Mouse (Mus musculus): ENCODE measurements around the gene Plch1. TPM values are rescaled to one million over a fixed set of nuclear protein-coding genes. Genes with fewer than 3 reads are reported as not detected.

Gene Plch1
- polyA plus RNA-seq, 1 experiment = not detected

DNA sequence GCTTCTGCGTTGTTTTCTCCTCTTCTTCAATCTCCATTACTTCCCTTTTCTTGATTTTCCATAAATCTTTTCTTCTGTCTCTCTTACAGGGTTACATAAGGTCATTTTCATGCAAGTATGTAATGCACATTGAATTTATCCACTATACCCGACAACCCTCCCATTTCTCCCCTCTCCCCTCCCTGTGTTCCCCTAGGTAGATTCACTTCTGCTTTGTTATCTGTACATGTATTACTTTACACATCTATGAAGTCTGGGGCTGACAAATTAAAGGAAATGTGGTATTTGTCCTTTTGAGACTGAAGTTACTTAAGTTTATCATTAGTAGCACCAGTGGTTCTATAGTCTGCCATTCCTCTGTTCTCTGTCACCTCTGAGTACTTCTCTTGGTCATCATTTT lies 18.2 kb downstream of the Plch1 start:
- no peak for TF ChIP-seq GATA1 (IDR thresholded peaks at IDR 0.05; ENCODE audit: low read length)

DNA sequence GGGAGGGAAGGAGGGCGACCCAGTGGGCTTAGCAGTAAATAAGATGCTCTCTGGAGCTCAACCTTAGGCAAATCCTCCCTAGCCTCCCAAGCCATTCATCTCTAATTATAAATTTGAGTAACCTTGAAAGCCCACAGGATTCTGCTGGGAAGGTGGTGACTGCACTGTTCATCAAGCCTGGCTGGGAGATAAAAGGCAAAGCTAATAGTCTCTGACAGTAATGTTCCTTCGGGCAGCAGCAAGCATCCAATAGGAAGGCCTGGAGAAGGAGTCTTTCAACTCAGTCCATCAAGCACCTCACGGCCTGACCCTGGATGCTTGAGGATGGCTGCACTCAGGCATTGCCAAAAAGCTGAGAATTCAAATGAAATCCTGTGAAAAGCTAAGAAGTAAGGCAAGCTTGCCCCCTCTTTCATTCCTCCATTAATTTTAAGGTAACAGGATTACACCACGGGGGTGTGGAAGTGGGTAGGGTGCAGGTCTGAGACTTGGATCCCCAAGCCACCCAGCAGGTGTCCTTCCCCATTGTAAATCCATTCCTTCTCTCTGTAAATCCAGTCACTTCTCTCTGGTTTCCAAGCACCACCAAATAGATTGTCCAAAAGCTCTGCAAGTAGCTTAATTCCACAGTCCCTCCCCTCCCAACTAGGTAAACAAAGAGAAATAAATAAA lies 20.1 kb downstream of the Plch1 start:
- no peak for TF ChIP-seq GATA1 (IDR thresholded peaks at IDR 0.05; ENCODE audit: low read length)

GRCm38 (mm10) chr3:63872818-63873217 lies 26.5 kb downstream of the Plch1 start:
- TF ChIP-seq GATA1 (IDR thresholded peaks at IDR 0.05; ENCODE audit: low read length) = no peak

GRCm38 (mm10) chr3:63871249-63871648 lies 28.0 kb downstream of the Plch1 start:
- TF ChIP-seq GATA1 (IDR thresholded peaks at IDR 0.05; ENCODE audit: low read length) = no peak

DNA sequence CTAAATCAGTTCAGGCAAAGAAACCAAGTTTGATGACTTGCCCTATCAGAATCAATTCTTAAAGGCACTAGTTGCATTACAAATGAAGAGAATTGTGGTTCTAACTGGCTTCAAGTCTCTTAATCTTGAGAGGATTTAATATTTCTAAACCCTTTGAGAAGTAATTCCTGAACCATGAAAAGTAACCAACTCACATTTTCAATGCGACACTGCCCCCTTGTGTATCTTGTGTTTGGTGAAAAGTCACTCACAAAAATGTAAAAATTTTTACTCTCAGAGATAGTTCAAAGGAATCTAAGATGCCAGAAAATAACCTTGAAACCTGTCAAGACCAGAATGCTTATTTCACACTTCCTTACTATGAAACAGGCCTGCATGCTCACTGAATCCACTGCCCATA lies 31.0 kb downstream of the Plch1 start:
- TF ChIP-seq GATA1 (IDR thresholded peaks at IDR 0.05; ENCODE audit: low read length) = no peak

- no peak for TF ChIP-seq GATA1 (IDR thresholded peaks at IDR 0.05; ENCODE audit: low read length)
These were observed 34.2 kb downstream of the Plch1 start for GRCm38 (mm10) chr3:63865069-63865468.

DNA sequence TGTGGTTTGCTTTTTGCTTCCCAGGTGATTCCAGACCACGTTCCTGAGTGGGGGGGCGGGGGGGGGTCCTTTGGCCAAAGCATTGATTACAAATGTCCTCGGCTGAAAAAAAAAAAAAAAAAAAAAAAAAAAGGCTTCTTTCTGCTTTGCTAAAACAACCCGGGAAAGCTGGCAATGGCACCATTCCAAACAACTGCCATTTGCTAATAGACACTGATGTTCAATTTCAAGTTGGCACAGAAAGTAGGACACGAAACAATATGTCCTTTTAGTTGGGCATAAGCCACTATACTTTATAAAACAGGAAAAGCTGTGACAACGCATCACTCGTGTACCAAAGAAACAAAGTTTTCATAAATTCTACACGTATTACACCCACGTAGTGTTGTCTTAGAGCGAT lies 36.6 kb downstream of the Plch1 start:
- no peak for TF ChIP-seq GATA1 (IDR thresholded peaks at IDR 0.05; ENCODE audit: low read length)

GRCm38 (mm10) chr3:63852828-63853227 lies 46.4 kb downstream of the Plch1 start:
- TF ChIP-seq GATA1 (IDR thresholded peaks at IDR 0.05; ENCODE audit: low read length) = no peak

- no peak for TF ChIP-seq GATA1 (IDR thresholded peaks at IDR 0.05; ENCODE audit: low read length)
These were observed 48.1 kb downstream of the Plch1 start for GRCm38 (mm10) chr3:63851125-63851698.

- no peak for TF ChIP-seq GATA1 (IDR thresholded peaks at IDR 0.05; ENCODE audit: low read length)
These were observed 49.4 kb downstream of the Plch1 start for GRCm38 (mm10) chr3:63849765-63850346.

GRCm38 (mm10) chr3:63844141-63844540 lies 55.1 kb downstream of the Plch1 start:
- no peak for TF ChIP-seq GATA1 (IDR thresholded peaks at IDR 0.05; ENCODE audit: low read length)

GRCm38 (mm10) chr3:63842436-63842835 lies 56.8 kb downstream of the Plch1 start:
- TF ChIP-seq GATA1 (IDR thresholded peaks at IDR 0.05; ENCODE audit: low read length) = no peak

DNA sequence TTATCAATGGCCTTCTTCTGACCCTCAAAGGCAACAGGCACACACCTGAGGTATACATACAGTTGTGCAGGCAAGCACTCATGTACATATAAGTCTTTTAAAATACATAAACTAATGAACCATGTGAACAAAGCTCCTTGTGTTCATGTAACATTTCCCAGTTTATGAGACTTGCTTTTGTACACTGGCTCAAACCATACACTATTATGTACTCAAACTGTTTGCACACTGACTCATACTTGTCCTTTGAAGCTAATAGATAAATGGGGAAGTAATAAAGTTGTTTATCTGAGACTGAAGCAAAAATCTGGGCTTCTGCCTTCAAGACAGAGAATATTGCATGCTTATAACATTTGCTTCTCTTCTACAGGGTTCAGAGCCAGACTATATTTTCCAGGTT lies 61.5 kb downstream of the Plch1 start:
- TF ChIP-seq GATA1 (IDR thresholded peaks at IDR 0.05; ENCODE audit: low read length) = no peak

- no peak for TF ChIP-seq GATA1 (IDR thresholded peaks at IDR 0.05; ENCODE audit: low read length)
These were observed 62.2 kb downstream of the Plch1 start for GRCm38 (mm10) chr3:63836937-63837632.

DNA sequence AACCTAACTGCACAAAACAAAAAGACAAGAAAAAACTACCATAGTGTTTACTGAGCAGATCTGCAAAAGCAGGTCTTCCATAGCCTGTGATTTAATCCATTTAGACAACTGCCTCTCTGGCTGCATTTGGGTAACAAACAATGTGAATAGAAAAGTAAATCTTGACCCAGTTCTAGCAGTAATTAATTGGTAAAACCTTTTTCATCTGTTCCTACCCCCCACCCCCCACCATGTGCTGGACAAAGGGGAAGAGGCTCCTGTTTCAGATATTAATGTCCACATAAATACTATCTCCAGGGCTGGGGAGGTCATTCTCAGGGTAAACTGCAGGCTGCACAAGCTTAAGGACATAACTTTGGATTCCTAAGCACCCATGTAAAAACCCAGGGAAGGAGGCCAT lies 63.5 kb downstream of the Plch1 start:
- TF ChIP-seq GATA1 (IDR thresholded peaks at IDR 0.05; ENCODE audit: low read length) = no peak

DNA sequence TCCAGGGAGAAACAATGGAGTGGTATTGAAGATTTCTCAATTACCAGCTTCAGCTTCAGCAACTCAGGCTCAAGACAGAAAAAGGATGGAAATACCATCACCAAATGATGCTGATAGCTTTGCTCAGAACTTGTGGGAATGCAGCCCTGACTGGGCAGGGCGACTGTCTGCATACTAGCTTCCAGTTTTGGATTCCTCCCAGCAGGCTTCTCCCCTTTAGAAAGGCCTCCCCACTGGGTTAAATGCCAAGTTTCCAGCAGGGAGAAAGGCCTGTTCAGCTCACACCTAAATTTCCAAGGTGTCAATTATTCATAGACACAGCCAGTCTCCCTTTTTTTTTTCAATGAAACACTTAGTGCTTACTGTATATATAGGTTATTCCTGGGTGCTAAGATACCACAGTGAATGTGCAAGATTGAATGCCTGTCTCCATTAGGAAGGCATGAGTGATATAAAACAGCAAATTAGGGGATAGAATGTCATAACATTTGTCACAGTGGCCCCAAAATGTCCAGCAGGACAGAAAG lies 75.3 kb downstream of the Plch1 start:
- no peak for TF ChIP-seq GATA1 (IDR thresholded peaks at IDR 0.05; ENCODE audit: low read length)

Data from G1E-ER4 (cell line).